Mouse (Mus musculus) E14TG2a.4 (cell line): ENCODE data around the gene Adam30.

Experiments used
- CTCF ChIP-seq: conservative IDR thresholded peaks from 2 replicates; pipeline ENCODE4 v1.5.1; 2014; ENCODE audit warnings: low read length
- NANOG ChIP-seq: IDR thresholded peaks from 2 replicates; pipeline ENCODE4 v1.6.1; 2014; ENCODE audit warnings: borderline replicate concordance, low read length, mixed read lengths

- TF ChIP-seq CTCF (no peak), NANOG (no peak)
Measured at GRCm38 (mm10) chr3:98158646-98159045, 1.8 kb upstream of the Adam30 start.
